Comparison of ENCODE assay signal across 8 mouse cellular contexts in the genomic region with DNA sequence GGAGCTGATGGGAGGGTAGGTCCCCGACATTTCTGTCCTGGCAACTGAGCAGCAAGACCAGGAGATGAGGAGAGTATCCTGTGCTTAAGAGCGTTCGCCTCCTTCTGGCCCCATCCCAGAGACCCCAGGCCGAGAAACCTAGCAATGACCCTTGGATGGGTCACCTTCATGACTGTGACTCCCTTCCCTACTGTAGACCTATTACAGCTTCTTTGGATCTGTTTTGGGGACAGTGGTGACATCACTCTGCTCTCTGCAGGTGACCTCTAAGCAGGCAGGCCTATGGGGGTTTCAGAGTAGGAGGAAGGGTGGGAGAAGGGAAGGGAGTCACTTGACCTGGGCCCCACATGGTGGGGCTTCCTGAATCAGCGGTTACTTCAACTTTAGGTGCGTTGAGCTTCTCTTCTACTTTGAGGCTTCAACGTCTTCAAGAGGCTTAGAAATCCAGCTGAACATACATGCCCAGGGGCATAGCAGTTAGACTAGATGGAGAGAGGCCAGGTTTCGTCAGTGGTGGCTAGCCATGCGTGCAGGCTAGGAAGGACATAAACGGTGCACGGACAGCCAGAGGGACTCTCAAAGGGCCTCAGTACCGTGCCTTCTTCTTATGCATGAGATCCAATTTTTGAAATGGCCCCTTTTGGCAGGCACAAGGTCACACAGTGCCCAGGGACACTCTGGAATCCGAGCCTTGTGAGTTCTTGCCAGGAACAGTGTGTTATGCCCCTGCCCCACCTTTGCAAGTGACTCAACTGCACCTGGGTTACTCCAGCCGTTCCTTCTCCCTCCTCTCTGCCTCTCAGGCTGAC. TPM values are rescaled to one million over a fixed set of nuclear protein-coding genes. Genes with fewer than 3 reads are reported as not detected.
A peak's percentile ranks its signal among the peaks of the same experiment; 100 is the strongest.
DNase-seq lines count a peak whose midpoint lies in the region; TF ChIP-seq lines count a peak whose summit lies in the region.

No protein-coding gene starts in this region.

- no peaks in the 10 kb centered on the region for H3K36me3 ChIP-seq in limb, embryonic 10.5 days
- H3K36me3 ChIP-seq in small intestine, adult 2 months (ENCODE audit: control insufficient read depth, insufficient read depth, low read length) = no peaks in the 10 kb centered on the region

- H3K4me1 ChIP-seq in limb, embryonic 10.5 days = peaks cover 24% of the 10 kb centered on the region
- peaks cover 14% of the 10 kb centered on the region; the same call in 1 of the 2 replicates for H3K4me1 ChIP-seq in small intestine, adult 2 months (ENCODE audit: control insufficient read depth, insufficient read depth, insufficient read length, low read length)

- WGBS in limb, embryonic 10.5 days = 15% methylated on average over 14 of the region's 14 CpGs
- 11% methylated on average over 14 of the region's 14 CpGs for WGBS in small intestine, adult 2 months

- no peaks in the 10 kb centered on the region for H3K9me3 ChIP-seq in limb, embryonic 10.5 days (replicated peaks)

- DNase-seq in layer of hippocampus, adult 2 months (ENCODE audit: low spot score in 2 of 2) = no peak
- DNase-seq in layer of hippocampus, postnatal 25 days (ENCODE audit: extremely low spot score in 1 of 2, low spot score in 1 of 2) = no peak
- DNase-seq in cerebellum, adult 8-10 months = peak; percentile 62
- peak; percentile 91 for DNase-seq in gonadal fat pad, adult 2 months (ENCODE audit: low read depth)
- peak; percentile 31 for DNase-seq in limb, embryonic 10.5 days (ENCODE audit: low spot score)
- DNase-seq in embryo, embryonic 9.5 days (ENCODE audit: extremely low spot score) = no peak
- no peak for DNase-seq in spleen, adult 18-20 months

- peak overlapping the region; percentile 96 for H3K27ac ChIP-seq in layer of hippocampus, adult 2 months
- peak overlapping the region; percentile 75 for H3K27ac ChIP-seq in limb, embryonic 10.5 days
- H3K27ac ChIP-seq in small intestine, adult 2 months (ENCODE audit: insufficient read depth, low read depth, low read length) = peak overlapping the region; percentile 90

- no peak for TF ChIP-seq POLR2A in small intestine, adult 2 months (IDR thresholded peaks at IDR 0.05; ENCODE audit: low read depth, low read length)

- peak overlapping the region; percentile 87 for H3K4me3 ChIP-seq in layer of hippocampus, adult 2 months
- H3K4me3 ChIP-seq in limb, embryonic 10.5 days = peak overlapping the region; percentile 69
- H3K4me3 ChIP-seq in small intestine, adult 2 months (ENCODE audit: low read depth, low read length) = peak overlapping the region; percentile 92

- TF ChIP-seq CTCF in layer of hippocampus, adult 2 months (conservative IDR thresholded peaks at IDR 0.05) = no peak
- no peak for TF ChIP-seq CTCF in small intestine, adult 2 months (IDR thresholded peaks at IDR 0.05; ENCODE audit: extremely low read depth, insufficient read length, insufficient replicate concordance, low read depth, low read length)

- peaks cover 65% of the 10 kb centered on the region for H3K27me3 ChIP-seq in limb, embryonic 10.5 days (ENCODE audit: low read depth, poor library complexity, severe bottlenecking)
- H3K27me3 ChIP-seq in small intestine, adult 2 months (ENCODE audit: control insufficient read depth, insufficient read depth, low read length) = no peaks in the 10 kb centered on the region

RNA-seq across cellular contexts. Expression of a gene that starts 1.3 kb away (rescaled TPM):
- 10 to 100 TPM; 73.4 to 77.5 TPM for total RNA-seq in layer of hippocampus, adult 2 months (2021)
- total RNA-seq in layer of hippocampus, postnatal 25 days (2021) = 10 to 100 TPM; 78.3 to 82.5 TPM
- 284 and 319 TPM in 2 replicates for polyA plus RNA-seq in gonadal fat pad, adult 2 months (2012; rRNA removed)
- polyA plus RNA-seq in limb, embryonic 10.5 days (2016; fragmentation: Nextera tagmentation; extraction: Ambion mirVana) = 9.2 and 10.1 TPM in 2 replicates
- 30.0 and 40.5 TPM in 2 replicates for polyA plus RNA-seq in small intestine, adult 2 months (2012; rRNA removed)

Comparison
In these comparisons a context has a peak if more than half of its experiments do, and no peak if none do; other contexts are left out.
1. DNase-seq: peak in cerebellum, adult 8-10 months (single experiment), gonadal fat pad, adult 2 months (single experiment) and limb, embryonic 10.5 days (single experiment); none in layer of hippocampus, adult 2 months (0 of 2), layer of hippocampus, postnatal 25 days (0 of 2), embryo, embryonic 9.5 days (single experiment) and spleen, adult 18-20 months (0 of 2).
2. Peak in every context shown above with its lines, with median percentiles within 50 percentile points of each other: H3K27ac ChIP-seq and H3K4me3 ChIP-seq.